Mouse (Mus musculus): Measurements from ENCODE around the gene Btf3l4. TPM values are rescaled to one million over a fixed set of nuclear protein-coding genes. Genes with fewer than 3 reads are reported as not detected.

The Btf3l4 gene
- polyA plus RNA-seq, 1 experiment: 5.1 TPM

Other genes starting within 250 kb of the Btf3l4 start
- gene Cc2d1b, start 213.7 kb downstream of the Btf3l4 start, polyA plus RNA-seq (2012; rRNA removed): 20.8 and 25.4 TPM in 2 replicates
- gene 3110021N24Rik, start 114.0 kb downstream of the Btf3l4 start, polyA plus RNA-seq (2012; rRNA removed): 0.04 and 0.14 TPM in 2 replicates
- 2.4 and 3.3 TPM in 2 replicates for gene Zfyve9, start 52.8 kb downstream of the Btf3l4 start, polyA plus RNA-seq (2012; rRNA removed)
- gene Txndc12, start 987 bp upstream of the Btf3l4 start, polyA plus RNA-seq (2012; rRNA removed): 18.0 and 19.2 TPM in 2 replicates
- gene Kti12, start 14.2 kb upstream of the Btf3l4 start, polyA plus RNA-seq (2012; rRNA removed): 27.7 and 32.5 TPM in 2 replicates
- not detected in 2 replicates for gene A730015C16Rik, start 15.0 kb upstream of the Btf3l4 start, polyA plus RNA-seq (2012; rRNA removed)
- gene Rab3b, start 45.4 kb upstream of the Btf3l4 start, polyA plus RNA-seq (2012; rRNA removed): 6.2 and 9.2 TPM in 2 replicates
- 25.0 and 28.4 TPM in 2 replicates for gene Nrd1, start 167.0 kb upstream of the Btf3l4 start, polyA plus RNA-seq (2012; rRNA removed)

Measured in large intestine, adult 2 months (tissue).